Mouse (Mus musculus): Measurements from ENCODE around the gene Deaf1.

Gene Deaf1

GRCm38 (mm10) chr7:141339215-141339920 is 11.9 kb upstream of the Deaf1 start:
- DNase-seq: no peak

DNA sequence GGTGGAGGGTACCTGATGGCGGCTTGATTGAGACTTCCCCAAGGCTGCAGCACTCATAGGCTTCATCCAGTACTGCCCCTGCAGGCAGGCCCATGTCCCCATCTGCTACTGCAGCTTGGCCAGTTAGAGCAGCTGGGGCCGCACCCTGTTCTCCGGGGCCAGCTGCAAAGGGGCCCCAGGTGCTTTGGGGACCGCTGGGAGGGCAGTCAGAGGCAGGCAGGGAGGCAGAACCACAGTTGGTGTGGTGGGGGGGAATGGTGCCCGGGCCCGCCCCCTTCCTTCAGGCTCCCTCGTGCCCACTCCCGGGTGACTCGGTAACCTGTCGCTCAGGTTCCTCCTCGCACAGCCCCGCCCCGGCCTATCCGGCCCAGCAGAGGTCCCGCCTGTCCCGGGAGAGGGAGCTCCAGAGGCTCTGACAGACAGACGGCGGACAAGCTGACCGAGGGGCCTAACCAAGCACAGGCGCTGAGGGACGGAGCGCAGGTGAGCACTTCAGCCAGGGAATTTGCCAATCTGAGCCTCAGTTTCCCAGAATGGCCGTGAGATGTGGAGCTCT is 11.2 kb upstream of the Deaf1 start, which contains the start of gene Eps8l2:
TSS of gene Eps8l2 (plus strand) at position 305 of the 556 bp plus-strand sequence.
- DNase-seq: peak; percentile 24 to 41

DNA sequence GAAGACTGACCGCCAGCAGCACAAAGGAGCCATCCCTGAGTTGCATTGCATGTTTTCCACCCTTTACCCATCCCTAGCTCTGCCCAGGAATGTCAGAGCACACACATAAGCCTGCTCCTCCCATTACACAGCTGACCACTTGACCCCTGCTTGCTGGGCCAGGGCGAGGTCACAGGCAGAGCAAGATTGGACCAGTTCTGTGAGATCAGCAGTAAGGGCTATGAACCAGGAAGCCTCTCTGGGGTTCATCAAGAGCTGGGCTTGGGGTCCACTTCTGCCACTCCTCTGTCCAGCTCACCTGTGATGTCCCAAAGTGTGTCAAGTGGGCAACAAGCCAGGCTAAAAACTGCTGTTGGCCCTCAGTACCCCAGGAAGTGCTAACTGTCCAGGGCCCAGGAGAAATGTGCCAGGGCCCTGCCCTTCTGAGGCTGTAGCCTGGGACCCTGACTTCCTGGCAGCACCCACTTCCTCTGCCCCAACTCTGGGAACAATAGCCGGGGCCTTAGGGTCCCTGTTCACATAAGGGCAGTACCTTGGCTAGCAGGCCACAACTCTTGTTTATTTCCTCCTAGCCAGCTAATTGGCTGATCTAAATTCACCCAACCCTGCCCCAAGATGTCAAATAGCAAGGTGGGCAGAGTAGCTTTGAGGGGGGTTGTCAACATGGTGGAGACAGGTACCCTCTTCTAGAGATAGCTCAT is 10.4 kb upstream of the Deaf1 start:
- DNase-seq: no peak

DNA sequence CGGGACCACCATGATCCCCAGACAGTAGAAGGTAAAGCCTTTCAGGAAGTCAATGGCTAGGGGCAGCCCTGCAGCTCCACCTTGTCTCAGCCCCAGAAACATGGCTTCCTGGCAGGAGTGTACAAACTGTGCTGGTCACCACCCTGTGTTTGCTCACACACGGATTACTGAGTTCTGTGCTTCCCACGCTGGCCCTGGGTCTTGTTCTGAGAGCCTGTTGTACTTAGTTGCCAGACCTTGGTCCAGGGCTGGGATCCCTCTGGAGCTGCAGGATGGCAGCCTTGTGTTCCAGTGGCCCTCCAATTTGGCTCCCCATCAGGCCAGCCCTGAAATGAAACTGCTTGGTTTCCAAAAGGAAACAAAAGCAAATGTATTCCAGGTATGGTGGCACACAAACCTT is 8.8 kb upstream of the Deaf1 start:
- DNase-seq: no peak

- DNase-seq: no peak
These were observed 8.2 kb upstream of the Deaf1 start for GRCm38 (mm10) chr7:141335682-141336081.

DNA sequence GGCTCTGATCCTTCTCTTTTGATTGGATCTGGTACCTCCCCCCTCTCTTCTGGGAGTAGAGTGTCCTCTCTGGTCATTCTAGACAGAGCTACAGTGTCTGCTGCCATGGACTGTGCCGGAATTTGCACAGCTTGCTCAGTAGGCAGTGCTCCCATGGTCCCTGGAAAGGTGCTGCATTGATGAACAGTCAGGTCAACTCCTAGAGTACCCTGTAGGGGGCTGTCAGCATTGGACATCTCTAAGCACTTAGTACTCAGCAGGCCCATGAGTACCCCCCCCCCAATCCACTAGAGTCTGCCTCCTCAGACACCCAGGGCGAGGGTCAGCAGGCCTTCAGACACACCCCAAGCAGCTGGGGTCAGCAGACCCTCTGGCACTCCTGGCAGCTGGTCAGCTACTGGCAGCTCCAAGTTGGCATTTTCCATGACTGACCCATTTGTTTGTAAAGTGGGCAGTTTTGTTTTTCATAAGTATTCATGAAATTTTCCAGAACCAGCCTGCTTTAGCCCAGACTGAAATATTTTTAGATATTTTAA is 7.6 kb upstream of the Deaf1 start:
- DNase-seq: no peak

- no peak for DNase-seq
These were observed 4.5 kb upstream of the Deaf1 start for GRCm38 (mm10) chr7:141331990-141332389.

DNA sequence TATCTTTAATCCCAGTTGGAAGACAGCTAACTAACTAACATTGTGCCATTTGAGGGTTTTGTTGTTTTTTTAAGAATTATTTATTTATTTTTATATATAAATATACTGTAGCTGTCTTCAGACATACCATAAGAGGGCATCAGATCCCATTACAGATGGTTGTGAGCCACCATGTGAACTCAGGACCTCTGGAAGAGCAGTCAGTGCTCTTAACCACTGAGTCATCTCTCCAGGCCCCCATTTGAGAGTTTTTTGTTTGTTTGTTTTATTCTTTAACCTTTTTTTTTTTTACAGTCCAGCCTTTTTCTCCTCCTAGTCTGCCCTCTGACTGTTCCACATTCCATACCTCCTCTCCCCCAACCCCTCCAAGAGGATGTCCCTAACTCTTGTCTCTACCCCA is 3.2 kb upstream of the Deaf1 start:
- DNase-seq: no peak

GRCm38 (mm10) chr7:141328373-141328990 is 992 bp upstream of the Deaf1 start:
- no peak for DNase-seq

- peak; percentile 57 to 67 for DNase-seq
These were observed 694 bp downstream of the Deaf1 start for GRCm38 (mm10) chr7:141326546-141327446.

DNA sequence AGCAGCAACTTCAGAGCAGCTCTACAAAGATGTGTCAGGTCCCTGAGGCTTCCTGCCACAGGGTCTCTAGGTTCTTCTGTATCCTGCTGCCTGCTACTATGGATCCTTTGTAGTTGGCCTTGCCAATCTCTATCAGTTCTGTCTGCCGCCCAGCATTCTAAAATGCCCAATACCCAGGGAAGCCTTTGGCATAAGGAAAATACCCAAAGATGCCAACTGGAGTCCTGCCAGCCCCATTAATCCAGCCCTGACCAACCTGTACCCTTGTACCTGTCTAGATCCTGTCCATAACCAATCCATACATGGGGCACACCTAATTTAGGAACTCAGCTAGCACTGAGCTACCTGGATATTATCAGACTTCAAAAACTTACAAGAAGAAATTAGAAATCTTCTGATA is 2.8 kb downstream of the Deaf1 start:
- no peak for DNase-seq

DNA sequence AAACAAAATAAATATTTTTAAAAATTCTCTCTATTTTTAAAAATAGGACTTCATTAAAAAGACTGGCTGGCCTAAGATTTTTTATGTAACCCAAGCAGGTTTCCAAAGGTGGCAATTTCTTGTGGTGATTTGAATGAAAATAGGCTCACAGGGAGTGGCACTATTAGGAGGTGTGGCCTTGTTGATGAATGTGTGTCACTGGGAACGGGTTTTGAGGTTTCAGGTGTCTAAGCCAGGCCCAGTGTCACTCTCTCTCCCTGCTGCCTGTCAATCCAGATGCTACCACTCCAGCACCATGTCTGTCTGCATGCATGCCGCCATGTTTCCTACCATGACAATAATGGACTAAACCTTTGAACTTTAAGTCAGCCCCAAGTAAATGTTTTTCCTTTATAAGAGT is 8.0 kb downstream of the Deaf1 start:
- DNase-seq: no peak

DNA sequence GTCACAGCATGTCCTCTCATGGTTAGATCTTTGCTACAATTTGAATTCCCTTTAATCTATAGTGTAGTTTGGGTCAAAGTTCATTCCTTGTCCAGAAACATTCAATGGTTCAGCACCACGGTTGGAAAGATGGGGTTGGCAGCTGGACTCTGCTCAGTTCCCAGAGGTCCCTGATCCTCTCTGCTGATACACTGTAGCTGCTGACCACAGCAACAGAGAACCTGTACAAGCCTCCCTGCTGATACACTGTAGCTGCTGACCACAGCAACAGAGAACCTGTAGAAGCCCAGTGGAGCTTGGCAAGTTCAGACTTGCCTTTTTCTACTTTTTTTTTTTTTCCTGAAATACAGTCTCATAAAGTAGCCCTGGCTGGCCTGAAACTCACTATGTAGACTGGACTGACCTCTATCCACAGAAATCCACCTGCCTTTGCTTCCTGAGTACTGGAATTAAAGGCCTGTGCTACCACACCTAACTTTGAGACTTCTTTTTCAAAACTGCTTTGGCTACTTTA is 9.8 kb downstream of the Deaf1 start:
- no peak for DNase-seq

- peak; percentile 68 to 71 for DNase-seq
These were observed 11.5 kb downstream of the Deaf1 start for GRCm38 (mm10) chr7:141315974-141316373.

DNA sequence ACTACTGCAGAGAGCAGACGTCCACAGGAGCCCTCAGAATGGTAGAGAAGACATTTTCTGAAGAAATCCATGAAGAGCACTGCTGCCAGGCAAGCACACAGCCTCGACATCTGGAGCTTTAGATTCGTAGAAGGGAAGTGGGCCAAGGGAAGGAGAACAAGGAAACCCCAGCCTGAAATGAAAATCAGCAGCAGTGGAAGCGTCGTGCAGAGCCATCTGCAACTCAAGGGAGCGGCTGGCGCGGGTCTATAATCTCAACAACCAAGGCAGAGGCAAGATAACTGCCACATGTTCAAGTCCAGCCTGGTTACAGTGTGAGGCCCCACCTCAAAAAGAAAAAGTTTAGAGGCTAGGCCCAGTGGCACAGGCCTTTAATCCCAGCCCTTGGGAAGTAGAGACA is 12.4 kb downstream of the Deaf1 start:
- no peak for DNase-seq

DNA sequence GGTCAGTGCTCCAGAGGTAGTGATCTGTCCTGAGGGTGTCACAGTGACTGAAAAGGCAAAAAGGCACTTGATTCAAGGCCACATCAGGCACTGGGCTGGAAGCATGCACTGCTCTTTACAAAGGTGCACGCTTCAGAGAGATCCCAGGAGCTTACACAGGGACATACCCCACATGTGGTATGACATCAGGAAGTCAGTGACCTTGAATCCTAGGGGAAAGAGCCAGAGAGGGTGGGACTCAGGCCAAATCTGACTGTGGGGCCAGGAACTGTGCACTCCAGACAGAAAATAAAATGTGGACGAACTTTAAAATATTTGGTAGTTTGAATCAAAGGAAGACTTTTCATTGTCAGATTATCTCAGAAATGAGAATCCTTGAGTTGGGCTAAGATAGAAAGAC is 13.1 kb downstream of the Deaf1 start:
- DNase-seq: no peak

- DNase-seq: no peak
These were observed 23.0 kb downstream of the Deaf1 start for GRCm38 (mm10) chr7:141304537-141304936.

DNA sequence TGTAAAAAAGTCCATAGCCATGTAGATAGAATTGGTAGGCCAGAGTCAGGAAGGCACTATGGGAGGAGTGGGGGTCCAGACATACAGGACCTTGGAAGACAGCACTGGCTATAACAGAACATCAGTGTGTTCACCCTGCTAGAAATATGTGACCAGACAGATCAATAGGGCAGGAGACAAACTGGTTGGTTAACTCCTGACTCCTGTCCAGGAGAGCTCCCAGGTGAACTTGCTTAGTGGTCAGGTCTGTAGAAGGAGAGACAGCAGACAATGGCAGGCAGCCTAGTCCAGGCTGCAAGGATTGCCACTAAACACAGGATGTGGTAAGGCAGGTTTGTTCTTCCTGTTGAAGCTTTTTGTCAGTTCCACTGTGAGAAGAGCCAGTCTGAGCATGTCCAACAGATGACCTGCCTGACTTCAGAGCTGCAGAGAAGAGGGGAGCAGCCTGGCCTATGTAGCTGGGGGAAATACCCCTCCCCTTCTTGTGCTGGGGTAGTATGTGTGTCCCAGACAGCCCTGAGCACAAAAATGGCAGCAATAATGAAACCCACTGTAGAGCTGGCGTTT is 24.7 kb downstream of the Deaf1 start:
- DNase-seq: peak; percentile 37 to 42

- DNase-seq: no peak
These were observed 26.1 kb downstream of the Deaf1 start for GRCm38 (mm10) chr7:141301386-141301785.

DNA sequence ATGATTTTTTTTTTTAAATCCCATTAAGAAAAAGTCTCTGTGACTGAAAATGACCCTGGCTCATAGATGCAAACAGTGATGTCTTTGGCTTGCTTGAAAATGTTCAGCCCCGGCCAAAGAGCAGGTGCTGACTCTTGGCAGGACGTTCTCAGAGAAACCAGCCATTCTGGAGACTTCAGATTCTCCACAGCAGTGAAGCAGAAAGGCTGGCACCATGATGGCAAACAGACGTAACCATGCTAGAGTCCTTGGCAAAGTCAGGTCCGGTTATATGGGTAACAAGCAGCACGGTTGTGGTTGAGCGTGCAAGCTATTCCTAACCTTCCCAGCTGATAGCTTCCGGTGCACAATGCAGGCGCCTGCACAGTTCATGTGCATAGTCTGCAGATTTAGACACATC is 28.3 kb downstream of the Deaf1 start:
- no peak for DNase-seq

DNA sequence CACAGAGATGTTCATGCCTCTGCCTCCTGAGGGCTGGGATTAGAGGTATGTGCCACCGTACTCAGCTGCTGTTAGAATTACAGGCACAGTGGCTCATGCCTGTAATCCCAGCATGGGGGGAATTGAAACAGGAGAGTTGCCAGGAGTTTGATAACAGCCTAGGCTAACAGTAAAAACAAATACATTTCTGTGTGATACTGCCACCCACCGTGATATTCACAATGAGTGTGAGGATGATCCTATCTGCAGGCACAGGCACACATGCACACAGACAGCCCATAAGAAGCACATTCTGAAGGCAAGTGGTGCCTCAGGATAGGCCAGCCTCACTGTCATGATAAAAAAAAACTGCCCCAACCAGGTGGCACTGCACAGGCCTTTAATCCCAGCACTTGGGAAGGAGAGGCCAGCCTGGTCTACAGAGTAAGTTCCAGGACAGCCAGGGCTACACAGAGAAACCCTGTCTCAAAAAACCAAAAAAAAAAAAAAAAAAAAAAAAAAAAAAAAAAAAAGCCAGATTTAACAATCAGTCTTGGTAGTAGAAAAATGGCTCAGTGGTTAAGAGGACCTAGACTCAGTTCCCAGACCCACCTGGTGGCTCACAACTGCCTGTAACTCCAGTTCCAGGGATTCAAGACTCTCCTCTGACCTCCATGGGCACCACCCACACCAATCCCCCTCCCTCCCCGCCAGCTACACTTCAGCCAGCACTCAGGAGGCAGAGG is 29.4 kb downstream of the Deaf1 start:
- no peak for DNase-seq
